Mouse (Mus musculus) monocyte, adult 2 months (primary cell): Measurements from ENCODE around the gene Gprin3.

Experiments used
- DNase-seq, 2 experiments: peaks; one replicate each; pipeline ENCODE4 v3.0.0; 2022; ENCODE audit warnings: low spot score in 2 of 2, low read depth in 1 of 2

Gprin3 gene

GRCm38 (mm10) chr6:59425824-59426533, at the start of gene Gprin3:
Gene Gprin3 (minus strand): TSS chr6:59426294.
- peak; percentile 54 to 59 for DNase-seq

DNA sequence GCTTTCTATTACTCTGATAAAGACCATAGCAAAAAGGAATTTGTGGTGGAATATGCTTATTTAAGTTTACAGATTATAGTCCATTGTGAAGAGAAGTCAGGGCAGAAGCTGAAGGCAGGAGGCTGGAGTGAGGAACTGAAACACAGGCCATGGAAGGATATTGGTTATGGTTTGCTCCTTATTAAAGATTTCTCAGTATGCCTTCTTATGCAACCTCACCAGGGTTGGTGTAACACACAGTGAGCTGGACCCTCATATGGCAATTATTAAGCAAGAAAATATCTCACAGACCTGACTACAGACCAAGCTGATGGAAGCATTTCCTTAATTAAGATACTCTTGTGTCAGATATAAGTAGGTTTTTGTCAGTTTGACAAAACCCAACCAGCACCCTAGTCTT, 32.8 kb upstream of the Gprin3 start:
- DNase-seq = no peak

DNA sequence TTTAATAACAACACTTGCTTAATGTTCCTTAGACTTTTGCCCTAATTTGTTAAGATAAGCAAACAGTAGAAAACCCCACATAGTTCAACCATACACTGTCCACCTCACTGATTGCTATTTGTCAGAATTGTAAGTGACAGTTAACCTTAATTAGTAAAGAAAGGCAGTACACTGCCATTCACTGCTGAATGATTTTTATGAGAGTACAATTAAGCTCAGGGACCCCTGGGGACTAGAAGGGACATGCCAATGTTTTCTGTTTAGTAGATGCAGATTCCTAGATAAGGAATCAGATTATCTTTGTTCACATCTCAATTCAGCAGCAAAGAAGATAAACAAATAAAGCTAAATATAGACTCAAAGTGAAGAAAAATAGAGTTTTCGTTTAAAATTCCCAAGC, 30.0 kb upstream of the Gprin3 start:
- DNase-seq = no peak

DNA sequence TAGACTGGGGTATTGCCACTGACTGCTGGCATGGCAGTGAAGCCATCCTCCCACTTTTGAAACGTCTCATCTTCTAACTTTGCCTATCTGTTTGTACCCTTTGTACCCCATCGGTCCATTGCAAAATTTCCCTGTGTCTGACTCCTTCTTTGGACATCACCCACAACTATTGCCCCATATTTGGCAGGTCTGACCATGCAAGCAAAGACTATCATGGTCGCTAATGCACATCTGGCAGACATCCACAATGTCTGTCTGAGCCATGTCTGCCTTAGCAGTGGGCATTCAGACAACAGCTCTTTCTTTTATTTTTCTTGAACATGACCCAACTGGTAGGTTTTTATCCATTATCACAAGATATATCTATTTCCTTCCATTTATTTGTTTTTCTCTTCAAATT, 25.3 kb upstream of the Gprin3 start:
- DNase-seq = no peak

DNA sequence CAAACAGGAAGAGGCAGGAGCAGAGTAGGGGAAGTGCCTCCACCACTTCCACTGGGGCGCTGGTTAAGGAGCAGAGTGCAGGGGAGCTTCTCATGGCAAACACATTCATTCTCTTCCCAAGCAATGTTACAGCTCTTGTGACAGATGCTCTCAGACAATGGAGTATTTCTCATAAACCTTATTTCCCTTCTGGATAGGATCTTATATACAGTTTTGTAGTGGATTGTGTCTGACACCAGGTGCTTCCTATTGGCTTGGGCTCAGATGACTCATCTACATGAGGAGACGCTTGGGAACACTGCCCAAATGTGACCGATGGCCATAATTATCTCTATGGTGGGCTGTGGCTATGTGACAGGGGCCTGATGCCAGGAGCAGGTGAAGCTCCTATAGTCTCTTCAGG, 19.0 kb upstream of the Gprin3 start:
- DNase-seq = no peak

GRCm38 (mm10) chr6:59435906-59436305, 9.8 kb upstream of the Gprin3 start:
- no peak for DNase-seq

- DNase-seq = no peak
These were observed 7.0 kb upstream of the Gprin3 start for GRCm38 (mm10) chr6:59433116-59433515.

- no peak for DNase-seq
These were observed 416 bp upstream of the Gprin3 start for GRCm38 (mm10) chr6:59426534-59426885.

DNA sequence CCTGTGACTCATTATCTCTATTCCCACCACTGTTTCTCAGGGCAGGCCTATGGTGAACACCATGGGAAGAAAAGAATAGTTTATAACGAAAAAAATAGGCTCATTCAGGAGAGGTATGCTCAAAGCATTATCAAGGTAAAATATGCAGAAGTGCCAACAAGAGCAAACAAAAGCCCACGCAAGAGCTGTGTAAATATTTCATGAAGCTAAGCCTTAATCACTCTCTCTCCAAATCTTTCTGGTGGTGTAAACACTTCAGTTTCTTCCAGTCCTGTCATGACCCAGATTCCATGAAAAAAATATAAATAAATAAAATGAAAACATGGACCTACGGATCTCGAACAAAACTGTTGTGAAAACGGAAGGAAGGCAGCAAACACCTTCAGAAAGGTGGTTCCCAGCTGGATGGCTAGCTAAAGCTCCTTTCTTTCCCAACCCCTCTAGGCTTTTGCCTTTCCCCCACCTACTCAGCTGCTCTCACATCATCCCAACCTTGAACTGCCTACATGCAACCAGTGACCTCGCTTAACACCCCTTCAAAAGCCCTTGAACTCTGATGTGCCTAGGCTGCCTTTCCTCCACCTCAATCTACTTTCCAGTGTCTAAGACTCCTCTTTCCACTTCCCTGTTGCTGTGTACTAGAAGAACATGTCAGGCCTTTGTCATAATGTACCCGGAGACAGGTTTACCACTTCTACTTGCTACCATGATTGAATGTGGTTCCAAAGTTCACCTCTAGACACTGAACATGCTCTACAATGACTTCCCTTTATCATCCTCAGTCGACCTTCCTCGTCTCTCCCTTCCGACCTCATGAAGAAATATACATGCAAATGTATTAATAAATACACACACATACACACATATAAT, 988 bp downstream of the Gprin3 start:
- no peak for DNase-seq

GRCm38 (mm10) chr6:59423836-59424235, 2.3 kb downstream of the Gprin3 start:
- DNase-seq = no peak

DNA sequence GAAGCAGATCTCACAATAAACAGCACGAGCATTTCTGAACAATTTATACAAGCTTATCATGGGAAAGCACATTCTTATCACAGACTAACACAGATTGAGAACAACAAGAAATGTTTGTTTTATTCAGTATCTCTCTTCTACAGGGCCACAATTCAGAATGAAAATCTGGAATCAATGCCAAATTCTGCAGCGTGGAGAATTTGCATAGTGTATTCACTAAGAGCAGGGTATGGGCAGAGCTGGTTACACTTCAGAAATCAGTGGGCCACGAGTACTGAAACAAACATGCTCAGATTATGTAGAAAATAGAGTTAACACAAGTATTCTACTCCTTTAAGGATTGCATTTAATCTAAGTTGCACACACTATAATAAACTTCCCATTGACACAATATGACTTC, 6.8 kb downstream of the Gprin3 start:
- DNase-seq = no peak

DNA sequence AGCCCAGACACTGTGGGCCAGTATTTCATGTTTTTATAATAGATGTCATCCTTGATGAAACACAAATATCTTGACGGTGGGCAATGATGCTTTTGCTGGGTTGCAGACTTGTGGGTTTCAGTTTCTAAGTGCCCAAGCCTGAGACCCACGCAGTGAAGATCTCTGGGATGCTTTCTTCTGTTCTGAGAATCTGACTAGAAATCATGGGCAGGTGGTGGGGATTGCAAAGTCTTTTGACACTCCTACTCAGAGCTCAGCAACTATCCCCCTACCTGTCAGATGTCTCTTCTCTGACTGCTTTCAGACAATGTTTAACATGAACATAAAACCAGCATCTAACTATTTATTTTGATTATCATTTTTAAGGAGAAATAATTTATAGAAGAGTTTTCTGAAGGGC, 7.4 kb downstream of the Gprin3 start:
- DNase-seq = no peak

- no peak for DNase-seq
These were observed 11.3 kb downstream of the Gprin3 start for GRCm38 (mm10) chr6:59414816-59415215.

DNA sequence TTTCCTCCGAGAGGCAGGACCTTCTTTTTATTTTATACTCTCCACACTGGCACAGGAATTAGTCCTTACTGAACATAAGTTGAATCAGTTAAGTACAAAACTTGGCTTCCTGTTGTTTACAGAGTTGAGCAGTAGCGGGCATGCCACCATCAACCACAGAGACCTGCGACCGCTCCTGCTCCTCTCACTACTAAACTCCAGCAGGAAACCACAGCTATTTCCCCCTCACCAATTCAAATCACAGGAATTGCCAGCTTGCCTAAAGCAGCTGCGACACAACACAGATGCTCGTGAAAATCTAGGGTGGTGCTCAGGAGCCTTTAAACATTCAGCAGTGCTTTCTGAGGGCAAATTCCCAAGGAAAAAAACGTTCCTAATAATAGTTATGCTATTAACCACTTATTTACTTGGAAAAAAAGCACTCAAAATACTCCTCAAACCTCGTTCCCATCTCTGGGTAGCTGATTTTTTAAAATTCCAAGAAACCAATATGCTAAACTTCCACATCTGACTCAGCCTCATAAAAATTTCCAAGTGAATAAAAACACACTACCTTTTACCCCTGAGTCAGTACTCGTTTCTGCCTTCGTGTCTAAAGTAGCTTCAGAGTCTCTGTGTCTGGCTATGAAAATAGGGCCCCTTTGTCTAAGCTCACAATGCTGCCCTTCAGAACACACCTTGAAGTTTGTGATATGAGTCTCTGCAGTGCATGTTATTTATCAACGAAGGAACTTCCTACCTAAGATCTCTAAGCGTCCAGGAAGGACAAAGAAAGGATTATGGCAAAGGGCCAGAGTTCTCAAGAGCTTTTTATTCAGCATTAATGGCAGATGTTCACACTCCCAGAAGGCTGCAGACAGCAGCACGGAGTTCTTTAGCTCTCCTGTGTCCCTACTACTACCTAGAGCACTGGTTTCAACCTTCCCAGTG, 13.4 kb downstream of the Gprin3 start:
- DNase-seq = no peak

DNA sequence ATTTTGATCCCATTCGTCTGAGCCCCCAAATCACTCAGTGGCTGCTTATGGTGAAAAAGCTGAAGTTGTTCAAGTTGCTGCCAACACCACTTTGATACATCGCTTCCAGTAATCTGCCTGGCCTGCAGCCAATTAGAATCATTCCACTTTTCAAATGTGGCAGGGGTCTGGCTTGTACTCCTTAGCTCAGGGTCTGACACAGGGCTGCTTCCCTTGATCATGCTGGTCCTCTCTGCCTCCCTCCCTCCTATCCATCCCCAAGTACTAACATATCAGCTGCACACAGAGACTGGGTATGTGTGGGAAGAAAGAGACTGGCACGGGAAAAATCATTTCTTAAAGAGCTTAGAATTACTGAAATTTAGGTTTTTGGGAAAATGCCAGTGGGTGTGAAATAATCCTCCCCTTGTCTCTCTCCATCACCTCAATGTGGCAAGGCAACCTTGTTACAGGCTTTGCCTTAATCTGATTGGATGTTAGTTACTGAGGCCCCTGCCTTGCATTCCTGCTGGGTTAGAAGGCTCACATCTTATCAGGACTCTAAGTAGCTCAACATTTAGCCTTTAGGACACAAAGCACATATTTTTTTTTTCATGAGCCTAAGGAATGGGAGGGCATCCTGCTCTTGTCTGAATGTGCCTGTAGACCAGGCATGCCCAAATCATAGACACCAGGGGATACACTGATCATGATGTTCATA, 16.9 kb downstream of the Gprin3 start:
- DNase-seq = no peak

GRCm38 (mm10) chr6:59407482-59407997, 18.6 kb downstream of the Gprin3 start:
- DNase-seq = no peak

DNA sequence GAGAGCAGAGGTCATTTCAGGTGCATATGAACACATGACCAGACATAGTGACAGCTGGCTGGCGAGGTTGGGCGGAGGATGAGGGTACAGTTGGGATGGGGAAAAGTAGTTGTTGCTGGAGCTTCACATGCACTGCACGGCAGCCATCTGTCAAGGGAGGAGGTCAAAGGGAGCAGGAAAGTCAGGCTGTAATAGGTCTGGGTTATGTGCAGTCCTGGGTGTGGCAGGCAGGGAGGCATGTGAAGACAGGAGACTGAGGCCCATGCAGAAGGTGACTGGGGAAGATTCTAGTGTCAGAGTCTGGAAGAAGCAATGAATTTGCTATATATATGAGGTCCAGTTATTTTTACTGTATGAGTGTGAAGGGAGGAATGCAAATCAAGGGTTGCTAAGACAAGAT, 35.9 kb downstream of the Gprin3 start:
- DNase-seq = no peak

DNA sequence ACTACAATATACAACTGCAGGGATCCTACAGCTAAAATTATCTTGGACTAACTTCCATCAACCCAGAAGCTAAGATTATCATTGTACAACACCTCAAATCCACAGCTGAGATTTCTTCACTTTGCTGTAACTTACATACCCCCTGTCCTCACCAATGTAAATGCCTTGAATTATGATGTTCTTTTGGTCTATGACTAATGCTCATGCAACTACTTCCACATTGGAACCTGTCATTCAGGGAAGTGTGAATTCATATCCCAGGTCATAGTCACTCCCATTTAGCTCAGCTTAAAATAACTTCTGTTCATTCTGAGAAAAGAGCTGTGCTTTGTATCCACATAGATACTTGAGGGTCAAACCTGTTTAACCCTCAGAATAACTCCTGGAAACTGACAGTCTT, 60.8 kb downstream of the Gprin3 start:
- no peak for DNase-seq

GRCm38 (mm10) chr6:59363282-59363681, 62.8 kb downstream of the Gprin3 start:
- DNase-seq = no peak

GRCm38 (mm10) chr6:59354943-59355342, 71.2 kb downstream of the Gprin3 start:
- no peak for DNase-seq
